Mouse (Mus musculus) hindbrain, postnatal 0 days (tissue): ENCODE results near the gene Ltbp1. TPM values are rescaled to one million over a fixed set of nuclear protein-coding genes. Genes with fewer than 3 reads are reported as not detected.

Source experiments
- ATAC-seq: fragments of 200-750 bp; cut with Nextera tagmentation; 2 replicates; pipeline ENCODE4 v1.8.0; 2017; ENCODE audit warnings: mild to moderate bottlenecking, moderate TSS enrichment, moderate library complexity
- DNase-seq: peaks from one replicate; pipeline ENCODE4 v3.0.0-alpha.2; 2015; ENCODE audit warnings: low spot score
- H3K27ac ChIP-seq: fragments of 300-500 bp; sonication (generic); 2 replicates; pipeline ENCODE4 v1.5.1; 2014; ENCODE audit warnings: mild to moderate bottlenecking
- H3K27me3 ChIP-seq: fragments of 300-500 bp; sonication (generic); 2 replicates; pipeline ENCODE4 v1.6.1; 2014; ENCODE audit warnings: low read length, mixed read lengths; ENCODE audit not compliant: insufficient read depth
- H3K36me3 ChIP-seq: fragments of 300-500 bp; sonication (generic); 2 replicates; pipeline ENCODE4 v1.6.1; 2014; ENCODE audit warnings: low read length, mixed read lengths; ENCODE audit not compliant: insufficient read depth
- H3K4me1 ChIP-seq: fragments of 300-500 bp; sonication (generic); 2 replicates; pipeline ENCODE4 v1.6.1; 2014; ENCODE audit warnings: antibody characterized with exemption, low read length, mixed read lengths; ENCODE audit not compliant: insufficient read depth
- H3K4me2 ChIP-seq: fragments of 300-500 bp; sonication (generic); 2 replicates; pipeline ENCODE4 v1.6.1; 2014; ENCODE audit warnings: low read depth, mild to moderate bottlenecking, low read length, moderate library complexity, mixed read lengths
- H3K4me3 ChIP-seq: fragments of 300-500 bp; sonication (generic); 2 replicates; pipeline ENCODE4 v1.5.1; 2014; ENCODE audit warnings: low read length
- H3K9ac ChIP-seq: fragments of 300-500 bp; sonication (generic); replicated peaks from 2 replicates; pipeline ENCODE4 v1.6.1; 2014; ENCODE audit warnings: mild to moderate bottlenecking, low read length, moderate library complexity, mixed read lengths
- H3K9me3 ChIP-seq: fragments of 300-500 bp; sonication (generic); 2 replicates; pipeline ENCODE4 v1.6.1; 2016; ENCODE audit warnings: low read length, mixed read lengths
- CTCF ChIP-seq: IDR thresholded peaks from 2 replicates; pipeline ENCODE4 v1.5.1; 2016; ENCODE audit warnings: antibody characterized with exemption, control low read depth, low read depth
- WGBS: fragments of 180-500 bp; shearing (Covaris S2); extraction: QIAGEN DNeasy Blood & Tissue Kit; methylation state at CpG from one replicate; pipeline ENCODE4 v1.1.7; 2014; 5-methylcytosine and 5-hydroxymethylcytosine counted together
- polyA plus RNA-seq: library from polyadenylated mRNA; unstranded; fragments of >200 nt; fragmentation: Nextera tagmentation; extraction: Ambion mirVana; gene quantifications from 2 replicates; pipeline ENCODE4 v1.2.1, GENCODE M21; 2015
- total RNA-seq: library from RNA; depleted of rRNA; stranded (reverse); fragments of >200 nt; gene quantifications from 2 replicates; pipeline ENCODE4 v1.2.3, GENCODE M21; 2014

Ltbp1 gene
- total and polyA plus RNA-seq, 2 experiments from 2014 or later = 1.7 to 5.0 TPM

GRCm38 (mm10) chr17:75236543-75236942, 231.2 kb downstream of the Ltbp1 start:
- Histone ChIP-seq H3K4me2 (no peak overlapping the region), H3K9me3 (no peaks in the 10 kb centered on the region), H3K36me3 (no peaks in the 10 kb centered on the region), H3K9ac (no peak overlapping the region), H3K4me1 (no peaks in the 10 kb centered on the region), H3K27me3 (no peaks in the 10 kb centered on the region), H3K4me3 (no peak overlapping the region), H3K27ac (no peak overlapping the region)
- TF ChIP-seq CTCF = no peak
- WGBS = 87% methylated on average over 2 of the region's 2 CpGs
- DNase-seq (no peak), ATAC-seq (no peak)

- no peak overlapping the region for H3K27ac ChIP-seq
- TF ChIP-seq CTCF = no peak
- H3K27me3 ChIP-seq = no peaks in the 10 kb centered on the region
- H3K4me2 ChIP-seq = no peak overlapping the region
- no peak for ATAC-seq
- no peak overlapping the region for H3K9ac ChIP-seq
- no peaks in the 10 kb centered on the region for H3K4me1 ChIP-seq
- no peaks in the 10 kb centered on the region for H3K36me3 ChIP-seq
- H3K9me3 ChIP-seq = no peaks in the 10 kb centered on the region
- no peak overlapping the region for H3K4me3 ChIP-seq
- WGBS = 90% methylated on average over 3 of the region's 3 CpGs
- DNase-seq = no peak
Measured at GRCm38 (mm10) chr17:75237456-75237855, 232.1 kb downstream of the Ltbp1 start.

- Histone ChIP-seq H3K4me1 (no peaks in the 10 kb centered on the region), H3K4me2 (no peak overlapping the region), H3K9me3 (no peaks in the 10 kb centered on the region), H3K9ac (no peak overlapping the region), H3K4me3 (no peak overlapping the region), H3K27me3 (no peaks in the 10 kb centered on the region), H3K36me3 (no peaks in the 10 kb centered on the region), H3K27ac (no peak overlapping the region)
- no peak for TF ChIP-seq CTCF
- WGBS = 74% methylated on average over 2 of the region's 2 CpGs
- DNase-seq (no peak), ATAC-seq (no peak)
Measured at GRCm38 (mm10) chr17:75238655-75239054, 233.3 kb downstream of the Ltbp1 start.

GRCm38 (mm10) chr17:75239545-75239944, 234.2 kb downstream of the Ltbp1 start:
- H3K4me2 ChIP-seq = no peak overlapping the region
- H3K4me3 ChIP-seq = no peak overlapping the region
- no peaks in the 10 kb centered on the region for H3K4me1 ChIP-seq
- ATAC-seq = no peak
- no peak for DNase-seq
- no peaks in the 10 kb centered on the region for H3K27me3 ChIP-seq
- H3K9ac ChIP-seq = no peak overlapping the region
- H3K27ac ChIP-seq = no peak overlapping the region
- TF ChIP-seq CTCF = no peak
- no peaks in the 10 kb centered on the region for H3K36me3 ChIP-seq
- no peaks in the 10 kb centered on the region for H3K9me3 ChIP-seq
- 80% methylated on average over 3 of the region's 3 CpGs for WGBS

GRCm38 (mm10) chr17:75242086-75242485, 236.7 kb downstream of the Ltbp1 start:
- ATAC-seq (no peak), DNase-seq (no peak)
- H3K4me1 ChIP-seq = no peaks in the 10 kb centered on the region
- no peaks in the 10 kb centered on the region for H3K9me3 ChIP-seq
- no peak for TF ChIP-seq CTCF
- H3K27me3 ChIP-seq = no peaks in the 10 kb centered on the region
- WGBS = 87% methylated on average over 1 of the region's 1 CpGs
- H3K4me3 ChIP-seq = no peak overlapping the region
- no peak overlapping the region for H3K27ac ChIP-seq
- no peak overlapping the region for H3K4me2 ChIP-seq
- no peak overlapping the region for H3K9ac ChIP-seq
- no peaks in the 10 kb centered on the region for H3K36me3 ChIP-seq

DNA sequence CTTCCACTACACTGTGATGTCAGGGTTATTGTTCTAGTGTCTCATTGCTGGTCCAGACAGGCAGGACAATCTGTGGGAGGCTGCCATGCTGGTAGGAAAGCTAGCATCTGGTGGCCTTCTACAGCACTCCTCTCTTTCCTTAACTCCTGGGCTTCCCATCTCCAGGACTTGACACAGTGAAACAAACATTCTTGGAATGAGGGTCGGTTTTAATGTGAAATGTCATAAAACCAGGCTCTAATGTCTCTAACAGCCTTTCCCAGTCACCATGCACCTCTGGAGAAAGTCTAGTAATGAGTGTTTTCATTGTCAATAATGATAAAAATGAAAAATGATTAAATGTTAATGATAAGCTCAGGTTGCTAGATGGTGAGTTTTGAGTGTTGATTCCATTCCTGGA, 237.9 kb downstream of the Ltbp1 start:
- Histone ChIP-seq H3K4me3 (no peak overlapping the region), H3K27me3 (no peaks in the 10 kb centered on the region), H3K9me3 (no peaks in the 10 kb centered on the region), H3K27ac (no peak overlapping the region), H3K4me1 (no peaks in the 10 kb centered on the region), H3K36me3 (no peaks in the 10 kb centered on the region), H3K9ac (no peak overlapping the region), H3K4me2 (no peak overlapping the region)
- no peak for TF ChIP-seq CTCF
- ATAC-seq (no peak), DNase-seq (no peak)
- WGBS = 71% methylated on average over 1 of the region's 1 CpGs

GRCm38 (mm10) chr17:75244148-75244547, 238.8 kb downstream of the Ltbp1 start:
- H3K27me3 ChIP-seq = no peaks in the 10 kb centered on the region
- no peak overlapping the region for H3K27ac ChIP-seq
- no peak for ATAC-seq
- no peaks in the 10 kb centered on the region for H3K9me3 ChIP-seq
- no peak overlapping the region for H3K9ac ChIP-seq
- no peak for TF ChIP-seq CTCF
- no peak for DNase-seq
- H3K4me1 ChIP-seq = no peaks in the 10 kb centered on the region
- H3K4me3 ChIP-seq = no peak overlapping the region
- H3K4me2 ChIP-seq = no peak overlapping the region
- WGBS = 93% methylated on average over 3 of the region's 3 CpGs
- H3K36me3 ChIP-seq = no peaks in the 10 kb centered on the region
